Mouse (Mus musculus): ENCODE results near the gene Cox6b2. TPM values are rescaled to one million over a fixed set of nuclear protein-coding genes. Genes with fewer than 3 reads are reported as not detected.

Gene Cox6b2
- total RNA-seq, 1 experiment from 2014 or later, result not detected

- ATAC-seq (ENCODE audit: extremely low read depth, insufficient number of reproducible peaks, low FRiP score, poor library complexity, severe bottlenecking), result no peak
These were observed 23.2 kb upstream of the Cox6b2 start for GRCm38 (mm10) chr7:4776131-4776530.

DNA sequence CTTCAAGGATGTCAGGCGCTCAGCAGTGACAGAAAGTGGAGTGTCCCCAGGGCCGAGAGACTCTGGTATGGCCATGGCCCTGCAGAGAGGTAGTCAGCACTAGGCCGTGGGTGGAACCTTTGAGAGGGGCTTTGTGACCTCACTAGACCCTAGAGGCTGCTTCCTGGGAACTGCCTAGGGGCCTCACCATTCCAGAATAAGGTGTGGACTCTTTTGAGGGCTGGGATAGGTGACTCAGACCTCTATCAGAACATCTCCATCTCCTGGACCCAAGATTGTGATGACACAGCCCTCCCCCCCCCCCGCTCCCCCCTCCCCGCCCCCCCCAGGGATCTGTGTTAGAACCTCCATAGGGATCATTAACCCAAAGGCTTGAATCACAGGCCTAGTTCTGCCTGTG, 18.3 kb upstream of the Cox6b2 start, which contains the start of gene Fam71e2:
TSS of gene Fam71e2 (minus strand) at position 101 of the 400 bp plus-strand sequence.
- ATAC-seq (ENCODE audit: extremely low read depth, insufficient number of reproducible peaks, low FRiP score, poor library complexity, severe bottlenecking), result no peak

GRCm38 (mm10) chr7:4764946-4765710, 12.2 kb upstream of the Cox6b2 start:
- ATAC-seq (ENCODE audit: extremely low read depth, insufficient number of reproducible peaks, low FRiP score, poor library complexity, severe bottlenecking), result no peak

- ATAC-seq (ENCODE audit: extremely low read depth, insufficient number of reproducible peaks, low FRiP score, poor library complexity, severe bottlenecking), result no peak
These were observed 6.8 kb upstream of the Cox6b2 start for GRCm38 (mm10) chr7:4759670-4760069.

GRCm38 (mm10) chr7:4751971-4752820, 698 bp downstream of the Cox6b2 start:
- ATAC-seq (ENCODE audit: extremely low read depth, insufficient number of reproducible peaks, low FRiP score, poor library complexity, severe bottlenecking), result no peak

DNA sequence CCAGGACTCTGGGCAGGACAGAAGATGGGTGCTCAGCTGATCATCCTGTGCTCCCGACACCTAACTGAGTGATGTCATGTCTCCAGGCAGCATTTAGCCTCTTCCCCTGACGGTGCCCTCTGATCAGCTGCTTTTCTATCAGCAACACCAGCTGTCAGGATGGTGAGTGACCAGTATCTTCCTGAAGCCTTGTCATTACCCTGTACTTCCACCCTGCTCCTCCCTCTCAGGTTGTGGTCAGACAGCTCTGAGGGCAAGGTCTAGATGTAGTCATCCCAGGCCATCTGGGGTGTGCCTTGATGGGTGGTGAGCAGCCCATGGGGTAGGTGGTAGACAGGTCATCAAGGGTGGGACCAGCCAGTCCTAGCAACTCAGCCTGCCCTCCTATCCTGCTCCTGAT, 3.7 kb downstream of the Cox6b2 start:
- no peak for ATAC-seq (ENCODE audit: extremely low read depth, insufficient number of reproducible peaks, low FRiP score, poor library complexity, severe bottlenecking)

DNA sequence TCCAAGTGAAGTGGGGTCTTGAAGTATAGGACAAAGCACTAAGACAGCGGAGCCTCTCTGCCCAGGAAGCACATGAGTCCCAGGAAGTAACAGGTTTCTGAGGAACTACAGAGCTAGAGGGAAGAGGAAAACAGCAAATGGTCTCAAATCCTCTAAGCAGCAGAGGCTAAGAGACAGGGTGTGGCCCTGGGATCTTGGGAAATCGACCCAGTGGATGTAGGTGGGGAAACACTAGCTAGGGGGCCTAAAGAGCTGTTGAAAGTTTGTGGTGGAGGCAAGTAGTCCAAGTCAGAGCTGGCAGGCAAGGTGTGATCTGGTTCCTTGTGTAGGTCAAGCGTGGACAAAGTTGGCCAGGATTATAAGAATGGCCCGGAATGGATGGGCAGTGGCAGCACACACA, 4.6 kb downstream of the Cox6b2 start:
- no peak for ATAC-seq (ENCODE audit: extremely low read depth, insufficient number of reproducible peaks, low FRiP score, poor library complexity, severe bottlenecking)

DNA sequence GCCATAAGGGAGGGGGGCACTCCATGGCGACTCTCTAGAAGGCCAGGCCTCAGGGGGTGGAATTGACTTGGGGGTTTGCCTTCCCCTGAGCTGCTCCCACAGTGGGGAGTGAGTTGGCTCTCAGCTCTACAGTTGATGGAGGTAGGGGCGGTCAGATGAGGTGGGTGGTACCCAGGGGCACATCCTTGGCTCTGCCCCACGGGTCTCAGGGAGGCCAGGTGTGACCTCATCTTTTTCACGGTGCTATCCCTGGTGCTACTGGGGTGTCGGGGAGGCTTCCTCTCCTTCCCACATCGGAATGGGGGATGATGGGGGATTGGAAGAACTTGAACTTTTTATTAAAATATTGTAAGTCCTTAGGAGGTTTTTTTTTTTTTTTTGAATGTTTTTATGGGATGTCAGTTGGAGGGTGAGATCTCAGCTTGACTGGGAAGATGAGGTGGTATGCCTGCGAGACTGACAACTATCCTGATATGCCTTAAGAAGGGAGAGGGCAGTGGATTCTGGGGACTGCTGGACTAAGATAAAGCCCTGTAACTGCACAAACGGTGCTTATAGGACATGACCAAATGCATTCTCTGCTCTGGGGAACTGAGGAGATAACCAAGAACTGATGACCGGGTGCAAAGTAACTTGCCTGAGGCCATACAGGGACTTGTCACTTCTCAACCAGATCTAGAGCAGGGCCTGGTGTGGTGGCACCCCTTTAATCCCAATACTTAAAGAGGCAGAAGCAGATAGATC, 5.6 kb downstream of the Cox6b2 start:
- ATAC-seq (ENCODE audit: extremely low read depth, insufficient number of reproducible peaks, low FRiP score, poor library complexity, severe bottlenecking), result no peak

GRCm38 (mm10) chr7:4746326-4746980, 6.4 kb downstream of the Cox6b2 start:
- no peak for ATAC-seq (ENCODE audit: extremely low read depth, insufficient number of reproducible peaks, low FRiP score, poor library complexity, severe bottlenecking)

- no peak for ATAC-seq (ENCODE audit: extremely low read depth, insufficient number of reproducible peaks, low FRiP score, poor library complexity, severe bottlenecking)
These were observed 8.0 kb downstream of the Cox6b2 start for GRCm38 (mm10) chr7:4744886-4745285.

DNA sequence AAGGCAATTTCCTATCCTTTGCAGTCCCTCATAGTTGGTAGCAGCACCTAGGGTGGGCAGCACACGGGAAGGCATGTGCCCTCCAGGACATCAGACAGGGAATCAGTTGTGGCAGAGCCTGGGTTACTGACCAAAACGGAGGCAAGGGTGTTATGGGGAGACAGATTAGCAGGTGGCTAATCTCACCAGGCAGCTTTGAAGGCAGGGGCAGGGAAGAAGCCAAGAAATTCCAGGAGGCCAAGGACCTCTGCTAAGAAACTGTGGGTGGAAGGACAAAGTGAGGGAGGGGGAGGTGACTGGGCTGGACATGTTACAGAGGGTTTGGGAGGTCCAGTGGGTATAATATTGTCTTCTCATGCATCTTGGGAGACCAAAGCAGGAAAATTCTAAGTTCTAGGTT, 9.5 kb downstream of the Cox6b2 start:
- ATAC-seq (ENCODE audit: extremely low read depth, insufficient number of reproducible peaks, low FRiP score, poor library complexity, severe bottlenecking), result no peak

DNA sequence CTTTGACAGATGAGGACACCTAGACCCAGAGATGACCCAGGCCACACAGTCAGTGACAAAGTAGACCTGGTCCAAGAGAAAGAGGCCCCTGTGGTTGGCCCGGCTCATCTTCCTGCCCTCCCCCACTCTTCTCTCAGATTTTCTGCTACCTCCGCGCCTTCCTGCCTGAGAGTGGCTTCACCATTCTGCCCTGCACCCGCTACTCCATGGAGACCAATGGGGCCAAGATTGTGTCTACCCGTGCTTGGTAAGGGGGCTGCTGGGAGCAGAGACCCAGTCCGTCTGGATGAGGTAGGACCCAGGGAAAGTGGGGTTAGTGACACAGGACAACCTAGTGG, 10.4 kb downstream of the Cox6b2 start:
- ATAC-seq (ENCODE audit: extremely low read depth, insufficient number of reproducible peaks, low FRiP score, poor library complexity, severe bottlenecking), result no peak

DNA sequence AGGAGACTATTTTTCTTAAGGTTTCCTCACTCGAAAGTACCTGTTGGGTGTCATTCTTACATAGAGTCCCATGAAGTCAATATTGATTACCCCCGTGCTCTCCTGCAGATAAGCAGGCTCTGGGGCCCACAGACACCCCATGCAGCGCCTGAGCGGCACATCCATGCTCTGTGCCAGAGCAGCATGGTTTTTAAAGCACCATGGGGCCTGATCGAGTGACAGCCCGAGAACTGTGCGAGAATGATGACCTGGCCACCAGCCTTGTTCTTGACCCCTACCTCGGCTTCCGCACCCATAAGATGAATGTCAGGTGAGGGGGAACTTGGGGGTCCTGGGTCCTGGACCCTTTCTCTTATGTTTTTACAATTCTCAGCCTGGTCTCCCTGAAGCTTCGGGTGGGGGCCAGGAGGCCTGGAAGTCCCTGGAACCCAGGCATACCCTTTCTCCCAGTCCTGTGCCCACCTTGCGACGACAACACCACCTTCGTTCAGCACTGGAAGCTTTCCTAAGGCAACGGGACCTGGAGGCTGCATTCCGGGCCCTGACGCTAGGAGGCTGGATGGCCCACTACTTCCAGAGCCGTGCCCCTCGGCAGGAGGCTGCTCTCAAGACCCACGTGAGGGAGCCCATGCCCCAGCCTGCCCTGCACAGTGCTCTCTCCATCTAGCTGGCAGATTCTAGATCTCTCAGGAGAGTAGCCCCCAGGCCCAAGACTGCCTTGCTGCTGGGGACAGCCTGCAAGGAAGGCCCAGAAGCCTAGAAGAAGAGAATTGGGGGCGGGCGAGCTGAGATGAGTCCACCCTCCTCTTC, 11.0 kb downstream of the Cox6b2 start:
- no peak for ATAC-seq (ENCODE audit: extremely low read depth, insufficient number of reproducible peaks, low FRiP score, poor library complexity, severe bottlenecking)

- no peak for ATAC-seq (ENCODE audit: extremely low read depth, insufficient number of reproducible peaks, low FRiP score, poor library complexity, severe bottlenecking)
These were observed 11.7 kb downstream of the Cox6b2 start for GRCm38 (mm10) chr7:4741151-4741550.

- no peak for ATAC-seq (ENCODE audit: extremely low read depth, insufficient number of reproducible peaks, low FRiP score, poor library complexity, severe bottlenecking)
These were observed 12.6 kb downstream of the Cox6b2 start for GRCm38 (mm10) chr7:4740309-4740727.

DNA sequence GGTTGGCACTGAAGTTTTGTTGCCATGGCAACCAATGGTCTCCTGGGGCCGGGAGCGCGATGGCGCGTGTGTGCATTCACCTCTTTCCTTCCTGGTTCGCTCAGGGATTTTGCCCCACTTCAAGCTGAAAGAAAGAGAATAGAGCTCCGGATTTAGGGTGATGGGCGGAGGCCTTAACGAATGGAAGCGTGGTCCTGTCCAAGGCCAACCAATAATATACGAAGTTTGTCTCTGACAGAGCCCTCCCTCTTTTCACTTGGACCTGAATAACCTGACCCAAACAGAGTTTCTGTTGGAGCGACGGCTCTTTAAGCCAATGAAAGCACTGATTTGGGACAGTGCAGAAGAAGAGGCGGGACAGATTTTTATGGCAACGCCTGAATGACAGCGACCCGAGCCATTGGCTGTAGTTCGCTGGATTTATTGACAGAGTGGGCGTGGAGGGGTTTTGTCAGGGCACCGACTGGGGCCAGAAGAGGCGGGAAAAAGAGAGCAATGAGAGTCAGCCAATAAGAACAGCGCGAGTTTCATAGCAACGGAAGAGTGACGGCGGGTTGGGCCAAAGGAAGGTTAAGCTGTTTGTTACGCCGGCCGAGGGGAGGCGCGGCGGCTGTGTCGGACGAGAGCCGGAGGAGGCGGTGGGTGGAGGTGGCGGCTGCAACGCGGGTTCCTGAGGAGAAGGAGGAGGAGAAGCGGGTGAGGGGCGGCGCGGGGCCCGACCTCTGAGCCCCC, 13.2 kb downstream of the Cox6b2 start, which contains the start of gene Kmt5c:
TSS of gene Kmt5c (plus strand) at position 572 of the 732 bp plus-strand sequence.
- ATAC-seq (ENCODE audit: extremely low read depth, insufficient number of reproducible peaks, low FRiP score, poor library complexity, severe bottlenecking), result peak; percentile 91

DNA sequence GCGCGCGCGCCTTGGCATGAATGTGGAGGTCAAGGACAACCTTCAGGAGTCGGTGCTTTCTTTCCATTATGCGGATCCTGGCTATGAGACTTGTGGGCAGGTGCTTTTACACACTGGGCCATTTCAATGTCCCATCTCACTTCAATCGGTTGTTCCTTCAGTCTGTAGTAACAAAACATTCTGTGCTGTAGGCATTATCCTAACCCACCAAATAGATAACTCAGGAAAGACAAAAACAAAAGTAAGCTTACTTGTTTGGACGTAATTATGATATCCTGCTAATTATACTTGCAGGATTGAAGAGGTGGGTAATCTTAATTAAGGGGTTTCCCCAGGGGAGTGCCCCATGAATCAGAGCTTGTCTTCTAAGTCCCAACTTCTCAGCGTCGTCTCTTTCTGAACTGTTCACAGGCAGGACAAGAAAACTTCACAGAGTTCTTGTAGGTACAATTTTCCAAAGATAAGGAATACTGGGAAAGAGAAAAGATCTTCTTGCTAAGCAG, 13.8 kb downstream of the Cox6b2 start:
- no peak for ATAC-seq (ENCODE audit: extremely low read depth, insufficient number of reproducible peaks, low FRiP score, poor library complexity, severe bottlenecking)
